Mouse (Mus musculus): Measurements from ENCODE around the gene Gm7168.
"Not testable (repeated sequence)": the region's sequence is repeated elsewhere in the genome, so short reads cannot be mapped to it uniquely, and the experiment has no call there.

The Gm7168 gene

GRCm38 (mm10) chr17:13948073-13948472 lies at the start of gene Gm7168:
Gene Gm7168, plus strand, starts transcription at chr17:13948373.
- DNase-seq (ENCODE audit: low spot score in 2 of 2) = not testable (repeated sequence)

DNA sequence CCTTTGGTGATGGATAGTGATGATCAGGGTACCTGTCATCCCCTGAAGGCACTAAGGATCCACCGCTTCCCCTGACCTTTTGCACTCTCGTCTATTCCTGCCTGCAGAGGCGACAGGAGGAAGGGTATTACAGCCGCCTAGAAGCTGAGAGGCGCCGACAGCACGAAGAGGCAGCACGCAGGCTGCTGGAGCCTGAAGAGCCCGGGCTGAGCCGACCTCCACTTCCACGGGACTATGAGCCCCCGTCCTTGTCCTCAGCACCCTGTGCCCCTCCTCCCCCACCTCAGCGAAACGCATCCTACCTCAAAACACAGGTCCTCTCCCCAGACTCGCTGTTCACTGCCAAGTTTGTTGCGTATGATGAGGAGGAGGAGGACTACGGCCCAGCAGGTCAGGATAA lies 49.3 kb upstream of the Gm7168 start:
- DNase-seq (ENCODE audit: low spot score in 2 of 2) = no peak

DNA sequence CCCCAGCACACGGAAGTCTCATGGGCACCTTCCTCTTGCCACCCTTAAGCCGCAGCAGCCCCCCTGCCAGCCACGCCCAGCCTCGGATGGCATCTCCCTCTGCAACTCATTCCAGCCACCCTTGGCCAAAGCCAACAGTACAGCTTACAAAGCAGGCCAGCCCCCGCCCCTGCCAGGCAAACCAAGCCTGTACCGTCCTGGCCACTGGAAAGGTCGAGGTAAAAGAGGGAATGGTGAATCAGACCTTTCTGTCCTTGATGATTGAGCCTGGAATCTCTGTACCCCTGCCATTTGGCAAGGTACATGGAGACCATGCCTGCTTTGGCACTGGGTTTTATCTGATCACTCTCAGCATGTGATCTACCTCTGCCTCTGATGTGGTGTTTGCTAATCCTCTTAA lies 48.9 kb upstream of the Gm7168 start:
- no peak for DNase-seq (ENCODE audit: low spot score in 2 of 2)

DNA sequence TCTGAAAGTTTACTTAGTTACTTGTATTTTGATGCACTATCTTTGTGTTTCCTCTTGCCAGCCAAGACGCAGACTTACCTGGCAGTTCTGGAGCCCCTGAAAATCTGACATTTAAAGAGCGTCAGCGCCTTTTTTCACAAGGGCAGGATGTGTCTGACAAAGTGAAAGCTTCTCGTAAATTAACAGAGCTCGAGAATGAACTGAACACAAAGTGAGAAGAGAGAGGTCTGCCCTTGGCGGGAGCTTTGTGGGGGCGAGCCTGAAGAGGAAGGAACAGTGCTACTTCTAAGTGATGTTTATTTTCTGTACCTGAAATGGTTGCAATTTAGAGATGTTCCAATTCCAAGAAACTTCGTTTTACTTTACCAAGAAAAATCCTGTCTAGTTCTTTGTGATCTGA lies 44.4 kb upstream of the Gm7168 start:
- no peak for DNase-seq (ENCODE audit: low spot score in 2 of 2)

- no peak for DNase-seq (ENCODE audit: low spot score in 2 of 2)
These were observed 41.1 kb upstream of the Gm7168 start for GRCm38 (mm10) chr17:13907082-13907481.

GRCm38 (mm10) chr17:13907681-13908080 lies 40.5 kb upstream of the Gm7168 start:
- DNase-seq (ENCODE audit: low spot score in 2 of 2) = no peak

DNA sequence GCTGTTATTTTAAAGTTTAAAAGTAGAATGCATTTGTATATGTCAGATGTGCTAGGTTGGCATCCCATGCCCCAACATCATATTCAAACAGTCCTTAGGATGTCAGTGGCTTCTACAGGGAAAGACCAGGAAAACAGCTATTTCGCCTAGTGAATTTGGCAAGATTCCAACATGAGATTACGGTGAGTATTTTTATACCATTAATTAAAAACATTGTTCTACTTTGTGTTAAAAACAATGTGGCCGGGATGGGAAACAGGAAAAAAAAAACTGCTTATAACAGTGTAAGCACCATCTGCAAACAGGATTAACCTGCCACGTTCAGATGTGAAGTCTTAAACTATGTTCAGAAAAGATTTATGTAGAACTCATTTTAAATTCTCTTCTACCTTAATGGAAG lies 34.2 kb upstream of the Gm7168 start:
- no peak for DNase-seq (ENCODE audit: low spot score in 2 of 2)

DNA sequence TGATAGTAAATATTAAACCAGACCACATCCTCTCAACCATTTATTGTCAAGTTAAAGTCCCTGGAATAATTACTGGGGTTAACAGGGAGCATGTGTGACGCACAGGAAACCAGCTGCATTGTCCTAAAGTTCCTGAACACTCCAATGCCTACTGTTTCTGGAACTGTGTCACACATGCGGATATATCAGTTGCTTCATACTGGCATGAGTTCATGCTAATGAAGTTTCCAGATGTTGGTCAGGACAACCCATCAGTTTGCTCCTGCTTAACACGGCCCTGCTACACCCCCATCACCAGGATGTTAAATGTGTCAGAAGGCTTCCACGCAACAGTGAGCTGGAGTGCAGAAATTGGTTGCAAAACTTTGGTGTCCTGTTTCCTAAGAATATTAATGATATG lies 33.6 kb upstream of the Gm7168 start:
- DNase-seq (ENCODE audit: low spot score in 2 of 2) = no peak

DNA sequence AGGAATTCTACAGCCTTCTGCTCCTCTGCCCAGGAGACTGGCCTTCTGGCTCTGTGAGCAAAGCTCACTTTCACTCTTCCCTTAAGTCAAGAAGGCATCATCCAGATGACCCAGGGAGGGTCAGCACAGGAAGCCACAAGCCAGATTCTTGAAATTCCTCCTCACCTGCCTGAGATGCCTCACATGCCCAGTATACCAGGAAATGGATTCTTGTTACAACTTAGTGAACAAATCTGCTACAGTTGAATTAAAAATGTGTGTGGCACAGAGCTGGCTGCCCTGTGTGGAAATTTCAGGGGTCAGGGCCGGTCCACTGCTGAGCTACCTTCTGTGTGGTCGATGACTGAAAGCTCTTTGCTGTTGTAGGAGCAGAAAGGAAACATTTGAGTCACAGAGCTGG lies 27.4 kb upstream of the Gm7168 start:
- no peak for DNase-seq (ENCODE audit: low spot score in 2 of 2)

DNA sequence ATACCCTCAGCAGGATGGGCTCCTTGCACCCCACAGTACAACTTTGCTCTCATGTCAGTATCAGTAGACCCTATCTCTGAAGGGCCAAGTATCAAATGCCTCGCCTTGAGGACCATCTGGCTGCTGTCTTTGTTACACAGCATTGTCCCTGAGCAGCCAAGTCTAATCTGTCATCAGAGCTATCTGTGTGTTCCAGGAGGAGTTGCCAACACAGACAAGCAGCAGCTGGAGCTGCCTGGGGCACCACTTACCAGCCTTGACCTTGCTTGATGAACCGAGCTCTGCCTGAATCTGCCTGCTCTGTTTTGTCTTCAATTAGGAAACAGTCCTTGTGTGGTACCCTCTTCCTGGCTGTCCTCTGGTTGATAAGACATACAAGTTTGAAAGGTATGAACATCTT lies 24.8 kb upstream of the Gm7168 start:
- DNase-seq (ENCODE audit: low spot score in 2 of 2) = no peak

GRCm38 (mm10) chr17:13924588-13924987 lies 23.6 kb upstream of the Gm7168 start:
- DNase-seq (ENCODE audit: low spot score in 2 of 2) = no peak

DNA sequence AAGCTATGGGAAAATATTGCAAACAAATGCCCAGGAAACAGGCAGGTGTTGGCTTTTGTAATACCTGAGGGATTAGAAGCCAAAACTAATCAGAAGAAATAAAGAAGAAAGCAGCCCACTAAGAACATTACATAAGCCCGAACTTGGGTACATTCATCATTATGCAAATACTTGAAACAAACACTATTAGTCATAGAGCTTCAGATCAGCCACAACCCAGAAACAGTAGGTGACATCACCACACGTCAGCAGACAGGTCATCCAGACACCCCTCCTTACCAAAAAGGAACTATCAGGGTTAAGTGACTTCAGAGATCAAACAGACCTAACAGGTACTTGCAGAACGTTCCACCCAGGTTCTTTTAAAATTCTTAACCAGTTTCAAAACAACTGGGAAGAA lies 22.2 kb upstream of the Gm7168 start:
- no peak for DNase-seq (ENCODE audit: low spot score in 2 of 2)

DNA sequence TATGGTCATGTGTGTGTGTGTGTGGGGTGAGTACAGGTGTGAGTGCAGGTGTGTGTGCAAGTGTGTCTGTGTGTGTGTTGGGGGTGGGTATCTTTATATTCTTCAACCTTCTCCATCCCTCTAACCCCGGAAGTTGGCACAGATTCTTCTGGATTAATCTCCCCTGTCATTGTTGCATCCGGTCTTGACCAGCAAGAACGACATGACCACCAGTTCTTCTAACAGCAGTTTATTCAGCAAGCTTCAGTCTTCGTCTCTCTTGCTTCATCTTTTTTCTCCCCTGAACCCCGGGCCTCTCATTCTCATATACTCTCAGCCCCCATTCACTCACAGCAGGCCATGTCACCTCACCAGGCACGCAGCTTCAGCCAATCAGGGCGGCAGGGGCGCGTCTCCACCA lies 17.8 kb upstream of the Gm7168 start:
- no peak for DNase-seq (ENCODE audit: low spot score in 2 of 2)

GRCm38 (mm10) chr17:13935364-13935763 lies 12.8 kb upstream of the Gm7168 start:
- DNase-seq (ENCODE audit: low spot score in 2 of 2) = not testable (repeated sequence)

GRCm38 (mm10) chr17:13937787-13938186 lies 10.4 kb upstream of the Gm7168 start:
- no peak for DNase-seq (ENCODE audit: low spot score in 2 of 2)

DNA sequence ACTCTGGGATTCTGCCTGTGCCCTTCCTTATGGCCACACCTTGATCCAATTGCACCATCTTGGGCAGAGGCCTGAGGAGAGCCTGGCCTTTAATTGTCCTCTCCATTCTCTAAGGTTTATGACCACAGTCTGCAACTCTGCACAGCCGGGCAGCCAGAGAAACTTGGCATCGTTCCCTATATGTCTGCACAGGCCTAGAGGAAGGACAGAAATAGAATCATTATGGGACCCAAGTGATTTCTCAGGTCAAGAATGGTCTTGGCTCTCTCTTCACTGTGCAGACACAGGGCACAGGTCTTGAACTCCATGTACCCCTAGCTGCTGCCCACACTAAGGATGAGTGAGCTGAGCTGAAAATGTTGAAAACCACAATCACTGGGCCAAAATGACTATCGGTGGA lies 9.5 kb upstream of the Gm7168 start:
- DNase-seq (ENCODE audit: low spot score in 2 of 2) = no peak

DNA sequence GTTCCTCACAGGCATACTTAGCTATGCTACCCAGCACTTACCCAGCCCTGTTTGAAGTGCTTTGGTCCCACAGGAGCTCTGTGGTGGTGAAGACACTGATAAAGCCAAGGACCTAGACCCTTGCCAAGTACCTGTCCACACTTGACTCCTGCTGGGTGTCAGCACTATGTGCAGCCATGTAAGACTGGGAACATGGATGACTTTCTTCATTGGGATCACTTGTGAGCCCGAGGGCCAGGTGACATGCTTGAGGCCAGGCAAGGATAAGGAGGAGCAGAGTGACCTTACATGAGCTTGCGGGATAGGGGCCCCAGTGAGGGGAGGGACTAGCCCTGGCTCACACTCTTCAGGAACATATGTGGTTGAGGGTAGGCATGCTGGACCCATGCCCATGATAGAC lies 8.9 kb upstream of the Gm7168 start:
- not testable (repeated sequence) for DNase-seq (ENCODE audit: low spot score in 2 of 2)

DNA sequence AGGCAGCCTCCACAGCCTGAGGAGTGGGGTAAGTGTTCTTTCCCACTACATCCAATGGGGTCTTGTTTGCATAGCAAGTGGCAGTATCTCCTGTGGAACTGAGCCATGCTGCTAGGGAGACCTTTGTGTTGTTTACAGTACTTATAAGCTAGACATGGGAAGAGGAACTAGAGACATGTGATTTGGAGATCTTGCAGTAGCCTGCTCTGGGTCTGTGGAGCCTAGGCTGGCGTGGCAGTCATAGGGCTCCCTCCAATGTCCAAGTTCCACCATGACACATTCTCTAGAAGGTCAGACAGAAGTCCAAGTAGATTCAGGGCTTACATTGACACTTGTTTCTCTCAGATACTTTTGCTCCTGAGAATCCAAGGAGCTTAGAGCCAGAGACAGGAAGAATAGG lies 7.7 kb upstream of the Gm7168 start:
- DNase-seq (ENCODE audit: low spot score in 2 of 2) = no peak

- DNase-seq (ENCODE audit: low spot score in 2 of 2) = not testable (repeated sequence)
These were observed 3.4 kb downstream of the Gm7168 start for GRCm38 (mm10) chr17:13951570-13951969.

GRCm38 (mm10) chr17:13958129-13958528 lies 10.0 kb downstream of the Gm7168 start:
- DNase-seq (ENCODE audit: low spot score in 2 of 2) = not testable (repeated sequence)

- DNase-seq (ENCODE audit: low spot score in 2 of 2) = not testable (repeated sequence)
These were observed 14.1 kb downstream of the Gm7168 start for GRCm38 (mm10) chr17:13962245-13962644.

DNA sequence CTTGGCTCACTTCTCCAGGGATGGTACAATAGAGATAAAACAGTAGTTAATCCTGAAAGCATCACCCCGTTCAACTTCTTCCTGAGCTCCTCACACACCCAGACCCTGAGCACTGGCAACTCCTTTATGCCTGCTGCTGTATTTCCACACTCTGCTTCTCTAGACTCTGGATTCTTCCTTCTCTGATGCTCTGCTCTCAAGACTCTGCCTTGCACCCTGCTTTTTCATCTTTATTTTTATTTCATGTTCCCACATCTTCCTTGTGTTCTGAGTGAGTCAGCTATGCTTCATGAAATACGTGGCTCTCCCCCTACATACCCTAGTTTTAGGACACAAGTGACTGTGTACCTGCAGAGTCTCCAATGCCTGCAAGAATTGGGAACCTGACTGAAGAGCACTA lies 16.9 kb downstream of the Gm7168 start:
- not testable (repeated sequence) for DNase-seq (ENCODE audit: low spot score in 2 of 2)

DNA sequence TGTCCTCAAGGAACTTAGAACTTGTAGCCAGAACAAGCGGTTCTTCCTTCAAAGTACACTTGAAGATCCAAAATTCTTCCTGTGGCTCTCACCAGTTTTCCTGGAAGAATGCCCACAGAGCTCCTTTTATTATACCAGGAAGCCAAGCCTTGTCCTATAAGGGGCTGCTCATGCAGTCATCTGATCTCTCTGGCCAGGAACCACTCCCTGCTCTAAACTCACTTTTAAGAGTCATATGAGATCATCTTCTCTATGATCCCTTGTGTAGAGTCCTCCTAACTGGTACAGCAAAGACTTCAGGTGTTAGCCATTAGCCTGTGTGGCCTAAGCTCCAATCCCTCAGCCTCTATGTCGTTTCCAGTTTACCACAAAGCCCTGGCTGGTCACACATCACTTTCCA lies 21.7 kb downstream of the Gm7168 start:
- not testable (repeated sequence) for DNase-seq (ENCODE audit: low spot score in 2 of 2)

GRCm38 (mm10) chr17:13970796-13971195 lies 22.6 kb downstream of the Gm7168 start:
- DNase-seq (ENCODE audit: low spot score in 2 of 2) = not testable (repeated sequence)

- DNase-seq (ENCODE audit: low spot score in 2 of 2) = no peak
These were observed 39.5 kb downstream of the Gm7168 start for GRCm38 (mm10) chr17:13987690-13988089.
